Mouse (Mus musculus): ENCODE measurements at regions not wholly inside any gene's neighbourhood (a gene's known extent, or its start where the extent isn't known, plus 50 kb on each side); places are given as distances from the start of the nearest gene placed in this dataset.

DNA sequence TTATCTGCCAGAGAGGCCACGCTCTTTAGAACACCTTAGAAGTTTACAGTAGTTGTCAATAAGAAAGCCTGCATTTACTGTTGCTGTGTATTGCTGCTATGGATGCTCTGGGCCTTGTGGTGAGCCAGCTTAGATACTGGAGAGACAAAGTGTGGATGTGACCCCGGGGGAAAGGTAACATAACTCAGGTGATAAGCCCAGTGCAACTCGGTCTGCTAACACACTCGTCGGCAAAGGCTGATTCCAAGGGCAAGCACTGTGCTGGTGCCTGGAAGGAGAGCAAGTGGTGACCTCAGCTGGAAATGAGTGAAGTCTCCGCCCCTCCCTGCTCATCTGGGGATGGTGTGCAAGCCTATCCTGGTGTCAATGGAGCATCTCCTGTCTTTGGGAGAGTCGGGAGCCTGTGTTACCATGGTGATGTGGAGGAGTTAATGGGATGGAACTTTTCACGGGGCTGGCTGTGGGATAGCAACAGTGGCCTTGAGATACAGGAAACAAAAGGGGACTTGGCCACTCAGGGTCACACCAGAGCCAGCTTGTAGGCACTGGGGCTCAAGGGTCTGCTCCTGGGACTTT, 151.5 kb downstream of the Melk start:
- no peak for TF ChIP-seq CTCF (IDR thresholded peaks at IDR 0.05; ENCODE audit: borderline replicate concordance, insufficient read depth, low read length)
- TF ChIP-seq POLR2A (IDR thresholded peaks at IDR 0.05; ENCODE audit: low read depth, low read length): no peak

All from embryonic fibroblast, embryonic 13.5 days (primary cell).